Mouse (Mus musculus): ENCODE results near the gene Eln.
A peak's percentile ranks its signal among the peaks of the same experiment; 100 is the strongest.

The Eln gene

DNA sequence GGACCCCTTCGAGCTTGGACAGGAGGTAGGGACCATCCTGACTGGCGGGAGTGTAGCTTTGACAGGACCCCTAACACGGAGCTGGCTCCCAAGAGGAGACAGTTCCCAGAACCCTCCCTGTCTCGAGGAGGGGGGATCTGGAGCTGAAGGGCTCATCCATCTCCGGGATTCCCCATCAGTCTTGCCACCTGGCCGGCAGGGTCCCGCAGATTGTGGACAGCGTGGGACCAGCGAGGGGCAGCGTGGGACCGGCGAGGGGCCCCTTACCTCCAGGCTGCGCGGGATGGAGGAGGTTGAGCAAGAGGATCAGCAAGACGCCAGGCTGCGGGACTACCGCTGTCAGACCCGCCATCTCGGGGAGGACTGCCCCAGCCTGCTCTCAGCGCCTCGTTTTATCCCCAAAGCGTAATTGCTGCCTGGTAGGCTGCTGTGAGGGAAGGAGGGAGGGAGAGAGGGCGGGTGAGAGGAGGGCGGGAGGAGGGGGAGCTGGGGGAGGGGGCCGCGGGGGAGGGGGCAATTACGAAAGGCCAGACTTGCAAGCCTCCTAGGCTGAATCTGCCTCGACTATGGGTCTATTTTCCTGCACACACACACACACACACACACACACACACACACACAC, at the start of gene Eln:
Gene Eln, minus strand, starts transcription at position 434 of the 622 bp plus-strand sequence.
- no peak for DNase-seq (ENCODE audit: low read depth)

- no peak for DNase-seq (ENCODE audit: low read depth)
Measured at GRCm38 (mm10) chr5:134790080-134790995, 43.2 kb upstream of the Eln start.

DNA sequence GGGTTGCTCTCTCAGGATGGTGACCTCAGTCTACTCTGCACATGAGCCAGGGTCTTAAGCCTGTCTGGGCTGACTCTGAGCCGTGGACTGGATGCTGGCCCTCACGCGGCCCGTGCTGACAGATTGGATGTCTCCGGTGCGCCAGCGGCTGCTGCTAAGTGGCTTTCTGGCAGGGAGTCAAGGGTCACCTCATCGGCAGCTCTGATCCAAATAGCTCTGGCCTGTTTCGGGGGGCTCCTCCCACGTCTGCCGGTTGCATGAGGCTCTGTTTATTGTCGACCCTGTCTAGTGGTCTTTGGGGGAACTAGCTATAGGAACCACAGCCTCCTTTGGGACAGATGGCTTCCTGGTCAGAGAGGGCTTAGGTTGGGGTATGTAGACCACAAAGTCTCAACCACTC, 41.1 kb upstream of the Eln start:
- no peak for DNase-seq (ENCODE audit: low read depth)

- no peak for DNase-seq (ENCODE audit: low read depth)
Measured at GRCm38 (mm10) chr5:134785691-134786371, 38.7 kb upstream of the Eln start.

- no peak for DNase-seq (ENCODE audit: low read depth)
Measured at GRCm38 (mm10) chr5:134783794-134784193, 36.7 kb upstream of the Eln start.

GRCm38 (mm10) chr5:134780963-134781362, 33.8 kb upstream of the Eln start:
- DNase-seq (ENCODE audit: low read depth) = no peak

- DNase-seq (ENCODE audit: low read depth) = no peak
Measured at GRCm38 (mm10) chr5:134780146-134780545, 33.0 kb upstream of the Eln start.

DNA sequence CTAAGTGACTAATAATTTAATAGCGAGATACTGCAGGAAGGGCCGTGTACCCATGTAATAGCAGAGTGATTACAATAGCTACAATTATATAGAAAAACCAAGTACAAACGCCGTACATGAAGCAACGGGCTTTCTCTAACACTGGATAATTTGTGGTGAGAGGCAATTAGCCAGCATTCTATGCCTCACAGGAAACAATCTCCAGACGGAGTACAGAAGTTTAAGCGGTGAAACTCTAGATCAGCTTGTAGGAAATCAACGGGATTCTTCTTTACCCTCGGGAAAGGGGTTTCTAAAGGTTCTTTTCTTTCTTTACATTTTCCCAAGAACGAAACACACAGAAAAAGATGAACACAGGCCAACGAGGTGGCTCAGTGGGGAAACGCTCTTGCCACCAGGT, 29.4 kb upstream of the Eln start:
- no peak for DNase-seq (ENCODE audit: low read depth)

- DNase-seq (ENCODE audit: low read depth) = no peak
Measured at GRCm38 (mm10) chr5:134772522-134772921, 25.4 kb upstream of the Eln start.

DNA sequence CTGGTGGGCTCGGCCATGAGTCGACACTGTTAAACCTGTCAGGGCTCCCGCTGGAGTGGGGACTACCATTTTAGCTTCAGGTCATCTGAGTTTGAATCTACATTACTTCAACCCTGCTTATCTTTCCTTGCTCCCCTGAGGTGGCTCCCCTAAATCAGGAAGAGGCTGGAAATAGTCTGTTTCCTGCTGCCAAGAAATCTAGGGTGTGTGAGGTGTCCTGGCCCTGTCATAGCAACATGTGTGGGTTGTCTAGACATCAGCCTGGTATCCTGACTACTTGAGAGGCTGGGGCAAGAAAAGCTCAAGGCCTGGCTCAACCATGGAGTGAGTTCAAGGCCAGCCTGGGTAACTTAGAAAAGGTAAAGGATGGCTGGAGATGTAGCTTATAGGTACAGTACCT, 24.6 kb upstream of the Eln start:
- no peak for DNase-seq (ENCODE audit: low read depth)

- no peak for DNase-seq (ENCODE audit: low read depth)
Measured at GRCm38 (mm10) chr5:134769181-134769580, 22.1 kb upstream of the Eln start.

DNA sequence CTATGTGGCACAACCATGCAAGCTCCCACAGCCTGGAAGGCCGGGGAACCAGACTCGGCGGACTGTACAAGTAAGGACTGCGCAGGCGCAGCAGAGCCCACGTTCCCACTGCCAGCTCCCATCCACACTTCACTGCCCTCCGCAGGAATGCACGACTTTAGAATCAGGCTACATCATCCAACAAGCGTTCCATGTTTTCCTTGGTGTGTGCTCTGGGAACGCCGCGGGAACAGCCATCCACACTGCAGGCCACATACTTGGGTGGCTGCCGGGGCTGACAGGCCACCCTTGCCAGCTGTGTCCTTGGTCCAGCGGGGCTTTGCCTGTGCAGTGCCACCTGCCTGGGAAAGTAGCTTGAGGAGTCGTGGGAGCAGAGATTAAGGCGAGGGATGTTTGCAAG, 18.3 kb upstream of the Eln start:
- DNase-seq (ENCODE audit: low read depth) = no peak

DNA sequence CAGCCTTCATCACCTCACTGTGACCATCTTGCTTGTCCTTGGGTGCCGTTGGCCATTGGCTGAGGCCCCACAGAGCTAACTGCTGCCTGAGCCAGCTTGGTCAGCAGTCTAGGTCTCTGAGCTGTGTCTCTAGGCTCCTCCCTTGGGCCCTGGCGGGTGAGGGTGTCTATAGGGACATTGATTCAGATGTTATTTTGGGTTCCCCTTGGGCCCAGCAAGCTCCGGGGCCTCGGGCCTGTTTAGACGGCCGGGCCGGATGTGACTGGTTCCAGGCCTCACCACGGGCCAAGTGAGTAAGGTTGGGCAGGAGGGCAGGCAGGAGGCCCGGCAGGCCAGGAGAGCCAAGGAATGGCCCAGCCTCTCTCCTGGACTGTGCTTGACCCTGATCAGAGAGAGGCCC, 16.2 kb upstream of the Eln start:
- no peak for DNase-seq (ENCODE audit: low read depth)

DNA sequence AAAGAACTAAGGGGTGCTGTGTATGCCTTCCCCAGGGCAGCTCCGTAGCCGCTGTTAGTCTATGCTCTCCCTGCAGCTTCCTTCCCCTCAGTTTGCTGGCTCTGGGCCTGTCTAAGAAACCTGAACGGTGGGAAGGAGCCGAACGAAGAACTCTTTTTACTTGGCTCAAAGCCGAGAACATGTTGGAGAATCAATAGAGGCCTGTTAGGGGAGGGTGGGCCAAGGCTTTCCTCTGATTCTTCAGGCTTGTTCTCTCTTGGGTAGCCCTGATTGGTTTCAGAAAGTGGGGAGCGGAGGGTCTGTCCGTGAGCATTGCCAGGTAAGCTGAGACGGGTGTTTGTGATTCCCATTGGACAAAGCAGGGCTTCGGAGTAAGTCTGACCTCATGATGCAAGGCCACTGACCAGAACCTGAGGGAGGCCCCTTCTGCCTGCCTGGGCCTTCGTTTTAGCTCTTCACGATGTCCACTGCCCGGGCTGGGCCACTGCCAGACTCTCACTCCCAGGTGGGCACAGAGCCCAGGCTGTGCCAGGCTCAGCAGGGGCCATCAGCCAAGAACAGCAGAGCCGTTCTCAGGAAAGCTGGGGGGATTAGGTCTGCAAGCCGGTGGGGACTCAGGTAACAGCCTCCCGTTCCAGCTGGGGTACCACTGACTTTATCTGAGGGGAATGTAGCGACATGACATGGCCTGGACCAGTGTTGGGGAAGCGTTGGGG, 14.4 kb upstream of the Eln start:
- no peak for DNase-seq (ENCODE audit: low read depth)

DNA sequence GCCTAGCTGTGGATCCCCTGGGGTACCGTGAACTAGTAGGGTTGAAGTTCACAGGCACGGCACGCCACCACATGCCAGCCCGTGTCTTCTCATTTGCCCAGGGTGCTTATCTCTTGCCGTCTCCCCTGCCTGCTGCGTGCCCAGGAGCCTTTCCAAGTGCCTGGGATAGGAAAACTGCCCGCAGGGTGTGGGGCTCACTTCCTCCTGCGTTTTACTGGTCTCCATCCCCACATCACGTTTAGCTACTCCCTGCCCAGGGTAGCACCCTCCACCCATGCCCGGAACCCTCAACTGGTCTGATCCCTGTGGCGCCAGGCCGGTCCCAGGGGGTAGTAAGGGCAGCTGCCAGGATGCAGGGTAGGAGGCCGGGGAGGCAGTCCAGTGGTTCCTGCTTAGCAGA, 8.9 kb upstream of the Eln start:
- DNase-seq (ENCODE audit: low read depth) = no peak

DNA sequence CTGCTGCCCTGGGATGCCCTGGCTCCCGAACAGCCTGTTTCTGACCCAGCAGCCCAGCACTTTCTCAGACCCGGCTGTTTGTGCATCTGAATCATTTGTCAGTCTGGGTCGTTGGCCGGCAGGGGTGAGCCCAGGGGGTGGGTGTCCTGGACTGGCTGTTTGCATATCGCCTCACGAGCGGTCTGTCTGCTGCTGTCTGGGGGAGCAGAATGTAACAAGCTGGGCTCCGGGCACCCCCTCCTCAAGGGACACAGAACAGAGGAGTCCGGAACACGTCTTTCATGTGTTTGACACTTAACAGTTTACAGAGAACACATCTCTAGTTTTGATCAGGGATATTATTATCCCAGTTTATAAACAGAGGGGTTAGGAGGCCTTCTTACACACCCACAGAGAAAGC, 7.0 kb upstream of the Eln start:
- no peak for DNase-seq (ENCODE audit: low read depth)

GRCm38 (mm10) chr5:134750469-134750868, 3.3 kb upstream of the Eln start:
- DNase-seq (ENCODE audit: low read depth) = no peak

DNA sequence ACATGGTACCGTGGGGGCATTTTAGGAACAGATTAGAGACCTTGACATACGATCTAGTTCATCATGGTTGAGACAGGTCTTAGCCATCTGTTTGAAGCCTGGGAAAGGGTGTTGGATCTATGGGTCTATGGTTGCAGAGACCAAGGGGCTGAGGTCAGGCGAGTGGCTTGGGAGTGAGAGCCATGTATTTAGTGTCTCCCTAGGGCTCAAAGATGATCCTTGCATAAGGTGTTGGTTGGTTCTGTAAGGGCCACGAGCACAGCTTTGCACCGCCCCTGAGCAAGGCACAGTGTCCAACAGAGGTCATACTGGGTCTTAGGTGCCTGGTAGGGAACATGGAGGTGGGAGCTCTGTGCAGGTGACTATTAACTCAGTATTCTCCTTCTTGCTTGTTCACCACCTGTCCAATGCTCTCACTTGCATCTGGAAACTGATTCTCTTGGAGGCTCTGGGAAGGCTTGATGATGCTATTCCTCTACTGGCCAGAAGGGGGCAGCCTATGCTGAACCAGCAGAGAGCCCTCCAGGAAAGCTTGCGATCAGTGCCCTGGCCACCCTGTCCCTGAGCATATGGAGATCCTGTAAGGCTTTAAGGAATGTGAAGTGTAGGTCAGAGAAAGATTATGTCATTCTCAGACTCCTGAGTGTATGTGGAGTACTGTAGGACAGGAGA, 960 bp upstream of the Eln start:
- peak; percentile 29 for DNase-seq (ENCODE audit: low read depth)

DNA sequence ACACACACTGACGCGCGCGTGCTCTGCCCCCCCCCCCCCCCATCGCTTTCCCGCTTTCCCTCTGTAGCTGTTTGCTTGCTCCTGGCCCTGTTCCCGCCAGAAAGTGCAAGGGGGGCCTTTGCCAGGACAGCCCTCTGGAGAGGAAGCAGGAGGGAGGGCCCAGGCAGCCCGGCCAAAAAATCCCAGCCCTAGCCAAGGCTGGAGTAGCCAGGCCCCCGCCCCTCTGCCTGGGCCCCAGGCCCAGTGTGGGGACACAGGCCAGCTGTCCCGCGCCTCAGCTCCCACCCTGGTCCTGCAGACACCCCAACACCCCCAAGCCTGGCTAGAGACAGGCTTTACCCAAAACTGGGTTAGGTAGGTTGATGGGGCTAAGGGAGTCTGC, 380 bp upstream of the Eln start:
- no peak for DNase-seq (ENCODE audit: low read depth)

DNA sequence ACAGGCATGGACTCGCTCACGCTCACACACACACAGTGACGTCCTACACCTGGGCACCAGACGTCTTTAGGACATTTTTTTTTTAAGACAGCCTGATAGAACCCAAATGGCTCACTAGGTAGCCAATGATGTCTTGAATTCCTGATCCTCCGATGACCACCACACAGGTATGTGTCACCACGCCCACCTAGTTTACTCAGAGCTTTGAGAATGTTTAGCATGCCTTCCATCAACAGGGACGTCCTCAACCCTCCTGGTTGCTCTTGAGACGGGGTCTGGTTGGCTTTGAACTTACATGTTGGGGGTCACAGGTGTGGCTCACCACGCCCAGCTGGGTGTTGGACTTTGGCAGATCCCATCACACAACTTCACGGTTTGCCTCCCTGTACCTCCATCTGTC, 922 bp downstream of the Eln start:
- no peak for DNase-seq (ENCODE audit: low read depth)

DNA sequence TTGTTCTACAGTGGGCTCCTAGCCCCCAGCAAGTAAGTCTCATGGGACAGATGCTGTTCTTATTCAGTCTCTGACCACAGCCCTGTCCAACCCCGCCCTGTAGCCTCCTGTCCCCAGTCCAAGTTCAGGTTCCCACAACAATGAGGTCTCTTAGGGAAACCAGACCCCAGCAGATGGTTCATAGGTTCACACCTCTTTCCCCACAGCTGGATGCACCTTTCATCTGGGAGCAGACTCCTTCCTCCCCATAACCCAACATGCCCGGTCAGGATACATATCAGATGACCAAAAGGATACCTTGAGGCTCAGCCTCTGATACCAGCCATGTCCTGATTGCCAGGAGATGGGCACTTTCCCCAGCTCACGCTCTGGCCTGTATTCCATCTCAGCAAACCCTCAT, 1.3 kb downstream of the Eln start:
- DNase-seq (ENCODE audit: low read depth) = no peak

GRCm38 (mm10) chr5:134745000-134745399, 2.1 kb downstream of the Eln start:
- DNase-seq (ENCODE audit: low read depth) = no peak

Data from c-Kit-positive CD71-negative TER-119-negative erythroid progenitor cells, embryonic 14.5 days (primary cell).